Mouse (Mus musculus): ENCODE measurements around the gene Tpcn2.

Gene Tpcn2

DNA sequence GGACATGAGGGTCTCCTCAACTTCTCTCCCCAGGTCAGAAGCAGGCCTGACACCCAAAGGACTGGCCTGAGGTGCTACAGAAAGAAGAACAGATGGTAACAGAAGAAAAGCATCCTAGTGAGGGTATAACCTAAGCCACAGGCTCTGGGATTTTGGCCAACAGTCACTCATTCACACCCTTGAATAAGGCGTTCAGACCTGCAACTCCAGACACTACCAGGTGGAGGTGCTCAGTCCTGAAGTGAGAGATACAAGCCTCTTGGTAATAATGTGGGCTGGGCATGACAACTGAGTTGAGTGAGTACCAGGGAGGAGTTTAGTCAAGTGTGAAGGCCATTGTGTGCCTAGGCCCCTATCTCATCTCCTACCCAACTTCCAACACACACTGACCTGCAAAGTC lies 129.7 kb downstream of the Tpcn2 start:
- no peak for DNase-seq (ENCODE audit: low spot score in 2 of 2)

DNA sequence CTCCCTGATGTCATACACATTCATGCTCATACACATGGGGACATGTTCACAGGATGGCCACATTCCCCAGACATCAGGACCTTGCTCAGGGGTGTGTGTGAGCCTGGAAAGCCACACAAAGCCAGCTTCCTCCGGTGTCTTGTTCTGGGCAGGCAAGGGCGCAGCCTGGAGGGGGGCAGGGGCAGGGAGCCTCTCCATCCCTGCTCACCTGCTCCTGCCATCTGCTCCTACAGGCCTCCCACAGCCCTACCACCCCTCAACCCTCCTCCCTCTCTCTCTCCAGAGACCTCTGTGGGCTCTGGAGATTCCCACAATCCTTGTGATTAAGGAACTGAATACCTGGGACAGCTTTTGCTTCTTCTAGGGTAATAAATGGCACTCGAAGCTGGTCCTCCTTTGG lies 132.0 kb downstream of the Tpcn2 start:
- no peak for DNase-seq (ENCODE audit: low spot score in 2 of 2)

DNA sequence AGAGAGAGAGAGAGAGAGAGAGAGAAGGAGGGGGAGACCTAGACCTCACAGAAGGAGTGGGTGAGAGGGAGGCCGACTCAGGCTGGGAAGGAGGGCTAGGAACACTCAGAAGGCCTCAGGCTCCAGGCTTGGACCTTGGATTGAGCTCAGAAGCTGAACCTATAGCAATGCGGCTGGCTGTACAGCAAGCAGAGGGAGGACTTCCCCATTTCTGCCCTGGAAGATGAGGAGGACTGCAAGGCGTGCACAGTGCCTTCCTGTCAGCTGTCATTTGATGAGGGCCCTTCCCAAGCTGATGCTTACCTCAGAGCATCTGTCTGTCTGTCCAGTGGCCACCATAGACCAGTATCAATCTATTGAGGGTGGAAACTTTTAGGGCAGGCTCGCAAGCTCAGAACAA lies 134.9 kb downstream of the Tpcn2 start:
- DNase-seq (ENCODE audit: low spot score in 2 of 2), result no peak

DNA sequence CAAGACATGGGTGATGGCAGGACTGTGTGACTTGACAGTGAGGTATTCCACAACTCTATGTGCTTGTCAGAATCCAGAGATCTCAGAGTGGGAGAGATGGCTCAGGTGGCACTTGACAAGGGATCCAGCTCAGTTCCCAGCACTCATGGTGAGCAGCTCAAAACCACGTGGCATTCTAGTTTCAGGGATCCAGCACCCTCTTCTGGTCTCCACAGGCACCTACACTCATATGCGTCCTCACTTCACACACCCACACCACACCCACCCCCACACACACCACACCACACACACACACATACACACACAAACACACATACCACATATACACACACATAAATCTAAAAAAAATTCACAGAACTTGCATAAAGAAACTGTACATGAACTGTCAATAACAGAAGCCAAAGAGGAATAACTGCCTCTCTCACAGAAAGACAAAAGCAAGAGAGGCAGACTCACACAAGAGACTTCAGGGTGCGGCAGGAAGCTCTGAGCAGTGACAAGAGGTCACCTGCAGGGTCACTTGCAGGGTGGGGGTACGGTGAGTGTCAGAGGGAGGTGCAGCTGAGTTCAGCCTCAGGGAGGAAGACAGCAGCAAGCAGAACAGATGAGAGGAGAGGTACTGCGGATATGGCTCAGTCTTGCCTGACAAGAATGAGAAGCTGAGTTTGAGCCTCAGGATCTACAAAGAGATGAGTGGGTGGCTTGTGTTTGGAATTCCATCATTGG lies 135.7 kb downstream of the Tpcn2 start:
- DNase-seq (ENCODE audit: low spot score in 2 of 2), result no peak

DNA sequence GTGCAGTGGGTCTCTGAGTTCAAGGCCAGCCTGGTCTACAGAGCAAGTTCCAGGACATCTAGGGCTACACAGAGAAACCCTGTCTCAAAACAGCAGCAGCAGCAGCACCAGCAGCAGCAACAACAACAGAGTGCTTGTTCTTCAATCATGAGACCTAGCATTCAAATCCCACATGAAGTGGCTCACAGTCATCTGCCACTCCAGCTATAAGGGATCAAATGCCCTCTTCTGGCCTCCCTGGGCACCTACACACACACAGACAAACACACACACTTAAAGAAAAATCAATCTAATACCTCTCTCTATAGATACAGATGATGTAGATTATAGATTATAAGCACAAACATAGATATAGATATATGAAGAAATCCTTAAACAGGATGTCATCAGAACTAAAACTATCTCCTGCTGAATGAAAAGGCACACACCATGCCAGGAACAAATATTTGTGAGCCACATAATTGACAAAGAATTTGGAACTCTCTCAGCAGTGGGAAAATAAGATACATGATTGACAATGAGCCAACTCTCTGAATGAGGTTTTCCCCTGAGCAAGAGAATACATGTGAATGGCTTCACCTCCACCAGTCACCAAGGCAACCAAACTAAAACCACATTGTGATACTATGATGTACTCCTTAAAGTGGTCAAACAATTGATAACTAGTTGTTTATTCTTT lies 137.4 kb downstream of the Tpcn2 start:
- DNase-seq (ENCODE audit: low spot score in 2 of 2), result no peak

DNA sequence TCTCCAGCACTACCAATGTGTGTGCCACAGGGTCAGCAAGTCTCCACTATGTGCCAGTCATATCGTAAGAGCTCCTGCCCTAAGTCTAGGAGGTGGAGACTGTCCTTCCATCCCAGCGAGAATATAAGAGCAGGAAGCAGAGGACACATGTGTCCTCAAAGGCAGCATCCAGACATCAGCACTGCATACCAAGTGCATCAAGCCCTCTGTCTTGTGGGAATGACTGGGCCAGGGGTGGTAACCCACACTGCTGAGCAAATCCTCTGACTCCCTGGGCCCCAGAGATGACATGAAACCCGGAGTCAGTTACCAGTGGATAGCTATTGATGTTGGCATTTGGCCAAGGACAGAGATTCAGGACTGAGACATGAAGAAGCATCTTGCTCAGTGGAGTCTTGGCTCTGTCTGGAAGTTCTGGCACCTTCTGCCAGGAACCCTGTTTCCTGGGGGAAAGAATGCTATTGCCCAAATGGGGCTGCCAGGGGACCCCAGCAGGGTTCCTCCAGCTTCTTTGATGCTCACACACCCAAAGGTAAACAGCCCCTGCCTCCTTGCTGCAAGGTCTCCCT lies 140.2 kb downstream of the Tpcn2 start:
- no peak for DNase-seq (ENCODE audit: low spot score in 2 of 2)

DNA sequence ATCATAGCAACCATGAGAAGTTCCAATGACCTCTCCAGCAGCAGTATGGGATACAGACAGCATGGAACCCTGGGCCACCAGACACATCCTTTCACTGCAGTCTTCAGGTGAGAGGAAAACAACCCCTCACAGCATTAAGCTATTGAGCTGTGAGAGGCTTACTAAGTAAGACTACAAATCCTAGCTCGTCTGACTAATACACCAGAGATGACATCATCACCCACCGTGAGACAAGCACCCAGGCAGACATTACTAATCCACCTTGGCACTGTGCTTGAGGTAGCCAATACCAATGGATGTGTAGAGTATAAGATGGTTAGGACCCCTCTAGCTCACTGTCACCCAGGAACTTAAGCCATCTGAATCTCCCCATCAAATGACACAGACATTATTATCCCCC lies 143.2 kb downstream of the Tpcn2 start:
- no peak for DNase-seq (ENCODE audit: low spot score in 2 of 2)

DNA sequence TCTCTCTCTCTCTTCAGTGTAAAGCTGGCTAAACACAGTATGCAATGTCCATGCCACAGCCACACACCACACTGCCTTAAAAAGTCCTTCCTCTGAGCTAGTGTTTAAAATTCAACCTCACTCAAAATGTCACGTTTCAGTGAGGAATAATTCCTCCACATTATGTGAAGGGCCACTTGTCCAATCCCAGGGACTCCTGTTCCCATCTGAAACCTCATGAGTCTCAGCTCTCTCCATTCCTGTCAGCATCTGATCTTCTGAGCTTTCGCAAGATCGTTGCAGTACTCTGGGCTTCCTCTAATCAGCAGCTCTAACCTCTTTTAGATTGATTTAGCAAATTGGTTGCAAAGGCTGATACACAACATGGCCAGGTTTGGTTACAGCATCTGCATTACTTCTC lies 144.2 kb downstream of the Tpcn2 start:
- no peak for DNase-seq (ENCODE audit: low spot score in 2 of 2)

DNA sequence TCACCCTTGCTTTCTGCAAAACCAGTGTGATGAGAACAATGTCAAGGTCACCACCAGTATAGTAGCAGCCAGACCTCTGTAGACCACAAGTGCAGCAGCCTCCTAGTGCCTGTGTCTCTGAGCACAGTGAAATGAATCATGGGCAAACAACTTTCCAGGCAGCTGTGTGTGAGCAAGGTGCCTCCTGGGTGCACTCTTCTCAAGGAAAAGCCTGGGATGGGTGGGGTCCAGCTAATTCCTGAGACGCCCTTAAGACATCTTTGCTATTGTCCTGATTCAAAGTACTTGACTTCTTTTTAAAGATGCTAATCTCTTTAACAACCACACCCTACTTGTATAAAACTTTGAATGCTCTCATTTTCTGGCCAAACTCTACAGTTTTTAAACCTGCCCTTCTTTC lies 144.7 kb downstream of the Tpcn2 start:
- DNase-seq (ENCODE audit: low spot score in 2 of 2), result no peak

DNA sequence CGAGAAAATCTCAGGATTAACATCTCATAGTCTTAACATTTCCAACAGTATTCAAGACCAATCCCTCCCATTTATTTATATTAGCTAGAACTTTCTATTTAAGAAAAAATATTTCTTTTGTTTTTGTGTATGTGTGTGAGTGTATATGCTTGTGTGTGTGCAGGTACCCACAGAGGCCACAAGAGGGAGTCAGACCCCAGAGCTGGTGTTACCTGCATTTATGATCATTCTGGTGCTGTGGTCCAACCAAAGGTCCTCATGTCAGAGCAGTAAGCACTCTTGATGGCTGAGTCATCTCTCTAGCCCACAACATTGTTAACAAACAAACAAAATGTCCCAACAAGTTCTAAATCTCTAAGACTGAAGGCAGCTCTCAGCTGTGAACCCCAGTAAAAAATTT lies 145.9 kb downstream of the Tpcn2 start:
- DNase-seq (ENCODE audit: low spot score in 2 of 2), result no peak

DNA sequence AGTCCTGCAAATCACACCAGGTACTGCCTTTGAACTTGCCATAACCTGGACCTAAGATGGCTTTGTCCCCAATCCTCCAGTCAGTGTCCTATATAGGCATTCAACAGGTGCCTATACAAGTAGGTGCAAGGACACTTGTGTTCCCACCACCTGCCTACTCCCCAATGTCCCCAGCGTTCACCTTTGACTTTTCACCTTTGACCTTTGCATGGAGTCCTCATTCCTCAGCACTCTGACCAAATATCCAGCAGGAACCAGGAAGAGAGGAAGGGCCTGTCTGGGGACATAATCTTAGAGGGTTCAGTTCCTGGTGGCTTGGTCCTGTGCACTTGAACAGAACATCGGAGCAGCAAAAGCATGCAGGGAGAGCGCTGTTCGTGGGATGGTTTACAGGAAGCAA lies 147.0 kb downstream of the Tpcn2 start:
- no peak for DNase-seq (ENCODE audit: low spot score in 2 of 2)
